Mouse (Mus musculus): Measurements from ENCODE around the gene Nxph3. TPM values are rescaled to one million over a fixed set of nuclear protein-coding genes. Genes with fewer than 3 reads are reported as not detected.

Gene Nxph3
- total and polyA plus RNA-seq, 2 experiments from 2014 or later, result 9.5 to 35.7 TPM

DNA sequence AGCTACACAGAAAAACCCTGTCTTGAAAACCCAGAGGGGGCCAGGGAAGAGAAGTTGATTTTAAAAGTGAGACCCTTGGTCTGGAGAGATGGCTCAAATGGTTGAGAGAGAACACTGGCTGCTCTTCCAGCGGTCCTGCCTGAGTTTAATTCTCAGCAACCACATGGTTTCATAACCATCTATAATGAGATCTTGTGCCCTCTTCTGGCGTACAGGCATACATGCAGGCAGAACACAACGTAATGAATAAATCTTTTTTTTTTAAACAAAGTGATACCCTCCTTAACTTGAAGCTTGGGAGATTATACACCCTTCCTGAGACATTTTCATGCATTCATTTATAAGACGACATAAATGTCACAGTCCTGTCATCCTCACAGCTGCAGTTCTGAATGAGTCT is 34.9 kb downstream of the Nxph3 start:
- H3K27ac ChIP-seq (ENCODE audit: low read depth, low read length), result no peak overlapping the region
- 84% methylated on average over 4 of the region's 4 CpGs for WGBS
- H3K4me2 ChIP-seq (ENCODE audit: low read depth), result no peak overlapping the region
- H3K9me3 ChIP-seq (ENCODE audit: low read length), result no peaks in the 10 kb centered on the region
- H3K4me1 ChIP-seq (ENCODE audit: insufficient read depth), result no peaks in the 10 kb centered on the region
- TF ChIP-seq CTCF (IDR thresholded peaks at IDR 0.05; ENCODE audit: low read depth), result peak; percentile 36
- H3K36me3 ChIP-seq (ENCODE audit: insufficient read depth), result peaks cover 14% of the 10 kb centered on the region
- ATAC-seq (no peak), DNase-seq (no peak)
- H3K9ac ChIP-seq, result no peak overlapping the region
- H3K27me3 ChIP-seq (ENCODE audit: insufficient read depth, low read length), result no peaks in the 10 kb centered on the region
- no peak overlapping the region for H3K4me3 ChIP-seq (ENCODE audit: low read depth, low read length)

DNA sequence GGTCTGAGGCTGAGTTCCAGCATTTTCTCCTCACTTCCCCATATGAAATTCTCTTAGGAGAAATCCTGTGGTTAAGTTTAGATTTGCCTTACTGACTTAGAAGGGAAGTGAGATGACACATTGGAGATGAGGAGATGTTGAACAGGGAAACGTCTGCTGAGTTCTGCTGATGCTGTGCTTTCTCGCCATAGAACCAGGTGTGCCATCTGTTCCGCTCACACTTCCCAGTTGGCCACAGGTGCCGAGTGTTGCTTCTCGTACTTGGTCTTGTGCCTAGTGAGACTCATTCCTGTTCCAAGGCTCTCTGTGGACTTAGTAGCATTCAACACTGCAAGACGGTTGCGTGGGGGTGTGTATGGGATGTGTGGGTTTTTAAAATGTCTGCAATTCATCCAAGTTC is 38.0 kb downstream of the Nxph3 start:
- Histone ChIP-seq H3K9ac (no peak overlapping the region), H3K36me3 (ENCODE audit: insufficient read depth) (peaks cover 13% of the 10 kb centered on the region), H3K27ac (ENCODE audit: low read depth, low read length) (no peak overlapping the region), H3K4me3 (ENCODE audit: low read depth, low read length) (no peak overlapping the region), H3K27me3 (ENCODE audit: insufficient read depth, low read length) (no peaks in the 10 kb centered on the region), H3K4me2 (ENCODE audit: low read depth) (no peak overlapping the region), H3K4me1 (ENCODE audit: insufficient read depth) (no peaks in the 10 kb centered on the region), H3K9me3 (ENCODE audit: low read length) (no peaks in the 10 kb centered on the region)
- peak; percentile 51 for ATAC-seq
- WGBS, result 54% methylated on average over 7 of the region's 7 CpGs
- peak; percentile 70 for DNase-seq
- TF ChIP-seq CTCF (IDR thresholded peaks at IDR 0.05; ENCODE audit: low read depth), result no peak

DNA sequence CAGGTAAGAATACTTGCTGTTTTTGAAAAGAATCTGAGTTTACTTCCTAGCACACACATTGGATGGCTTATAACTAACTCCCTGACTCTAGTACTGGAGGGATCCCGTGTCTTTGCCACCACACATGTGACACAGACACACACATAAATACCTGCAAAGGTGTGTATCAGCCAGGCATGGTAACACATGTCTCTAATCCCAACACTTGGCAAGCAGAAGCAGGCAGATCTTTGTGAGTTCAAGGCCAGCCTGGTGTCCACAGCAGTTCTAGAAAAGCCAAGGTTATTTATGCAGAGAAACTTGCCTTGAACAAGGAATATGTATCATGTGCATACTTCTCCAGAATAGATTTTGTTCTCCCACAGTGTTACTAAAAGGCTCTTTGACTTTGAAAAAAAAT is 40.9 kb downstream of the Nxph3 start:
- Histone ChIP-seq H3K9ac (no peak overlapping the region), H3K4me3 (ENCODE audit: low read depth, low read length) (no peak overlapping the region), H3K9me3 (ENCODE audit: low read length) (no peaks in the 10 kb centered on the region), H3K4me2 (ENCODE audit: low read depth) (no peak overlapping the region), H3K36me3 (ENCODE audit: insufficient read depth) (peaks cover 23% of the 10 kb centered on the region), H3K4me1 (ENCODE audit: insufficient read depth) (no peaks in the 10 kb centered on the region), H3K27me3 (ENCODE audit: insufficient read depth, low read length) (no peaks in the 10 kb centered on the region), H3K27ac (ENCODE audit: low read depth, low read length) (no peak overlapping the region)
- WGBS, result 93% methylated on average over 1 of the region's 1 CpGs
- DNase-seq, result no peak
- no peak for TF ChIP-seq CTCF (IDR thresholded peaks at IDR 0.05; ENCODE audit: low read depth)
- no peak for ATAC-seq

DNA sequence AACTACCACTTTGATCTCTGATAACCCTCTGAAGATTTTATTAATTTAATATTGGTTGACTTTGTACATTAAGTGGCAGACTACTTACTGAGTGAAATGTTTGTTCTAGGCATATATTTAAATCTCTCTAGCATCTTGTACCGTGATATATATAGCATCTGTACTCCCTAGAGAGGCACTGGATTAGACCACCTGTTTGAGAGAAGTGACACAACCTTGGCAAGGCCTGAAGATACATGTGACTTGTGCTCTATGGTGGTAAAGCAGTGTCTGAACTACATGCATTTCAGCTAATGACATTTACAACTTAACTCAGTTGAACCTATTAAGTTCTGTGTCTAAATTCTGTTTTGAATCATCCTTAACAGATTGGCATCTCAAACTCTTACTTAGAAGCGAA is 41.4 kb downstream of the Nxph3 start:
- Histone ChIP-seq H3K27me3 (ENCODE audit: insufficient read depth, low read length) (no peaks in the 10 kb centered on the region), H3K36me3 (ENCODE audit: insufficient read depth) (peaks cover 23% of the 10 kb centered on the region), H3K4me3 (ENCODE audit: low read depth, low read length) (no peak overlapping the region), H3K9ac (no peak overlapping the region), H3K27ac (ENCODE audit: low read depth, low read length) (no peak overlapping the region), H3K4me1 (ENCODE audit: insufficient read depth) (no peaks in the 10 kb centered on the region), H3K9me3 (ENCODE audit: low read length) (no peaks in the 10 kb centered on the region), H3K4me2 (ENCODE audit: low read depth) (no peak overlapping the region)
- TF ChIP-seq CTCF (IDR thresholded peaks at IDR 0.05; ENCODE audit: low read depth), result no peak
- ATAC-seq (no peak), DNase-seq (no peak)
- 70% methylated on average over 2 of the region's 2 CpGs for WGBS

DNA sequence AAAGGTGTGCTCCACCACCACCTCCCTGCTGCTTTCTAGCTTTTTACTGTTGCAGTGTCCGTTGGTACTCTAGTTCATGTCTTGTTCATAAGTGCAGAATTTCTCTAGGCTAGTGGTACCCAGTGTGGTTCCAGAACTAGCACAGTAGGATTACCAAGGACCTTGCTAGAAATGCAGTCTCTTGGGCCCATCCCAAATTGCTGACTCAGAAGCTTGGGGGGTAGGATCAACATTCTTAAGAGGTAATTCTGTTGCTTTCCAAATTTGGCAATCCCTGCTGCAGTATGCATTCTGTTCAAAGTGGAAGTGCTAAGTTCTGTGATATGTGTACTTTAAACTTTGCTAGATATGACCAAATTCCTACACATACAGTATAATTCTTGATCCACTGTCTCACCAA is 46.6 kb downstream of the Nxph3 start:
- H3K4me2 ChIP-seq (ENCODE audit: low read depth), result no peak overlapping the region
- no peak overlapping the region for H3K4me3 ChIP-seq (ENCODE audit: low read depth, low read length)
- DNase-seq (no peak), ATAC-seq (no peak)
- H3K27me3 ChIP-seq (ENCODE audit: insufficient read depth, low read length), result no peaks in the 10 kb centered on the region
- WGBS, result 94% methylated on average over 1 of the region's 1 CpGs
- no peaks in the 10 kb centered on the region for H3K4me1 ChIP-seq (ENCODE audit: insufficient read depth)
- no peak overlapping the region for H3K9ac ChIP-seq
- TF ChIP-seq CTCF (IDR thresholded peaks at IDR 0.05; ENCODE audit: low read depth), result no peak
- no peaks in the 10 kb centered on the region for H3K9me3 ChIP-seq (ENCODE audit: low read length)
- no peak overlapping the region for H3K27ac ChIP-seq (ENCODE audit: low read depth, low read length)
- H3K36me3 ChIP-seq (ENCODE audit: insufficient read depth), result peaks cover 15% of the 10 kb centered on the region

DNA sequence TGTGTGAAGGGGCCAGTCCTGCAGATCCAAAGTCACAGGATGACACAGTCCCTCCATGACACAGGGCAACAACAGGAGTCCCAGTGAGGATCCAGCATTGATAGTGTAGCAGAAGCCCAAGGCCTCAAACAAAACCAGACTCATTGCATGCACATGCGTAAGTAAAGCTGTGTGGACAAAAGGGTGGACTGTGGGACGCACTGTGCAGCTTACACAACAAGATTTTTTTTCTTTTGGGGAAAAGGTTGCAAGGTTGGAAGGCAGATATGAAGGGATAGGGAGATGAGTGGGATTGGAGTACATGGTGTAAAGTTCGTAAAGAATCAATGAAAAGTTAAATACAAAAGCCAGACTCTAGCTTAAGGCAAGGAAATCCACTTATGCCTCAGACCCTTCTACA is 52.2 kb downstream of the Nxph3 start:
- TF ChIP-seq CTCF (IDR thresholded peaks at IDR 0.05; ENCODE audit: low read depth), result no peak
- H3K27me3 ChIP-seq (ENCODE audit: insufficient read depth, low read length), result no peaks in the 10 kb centered on the region

DNA sequence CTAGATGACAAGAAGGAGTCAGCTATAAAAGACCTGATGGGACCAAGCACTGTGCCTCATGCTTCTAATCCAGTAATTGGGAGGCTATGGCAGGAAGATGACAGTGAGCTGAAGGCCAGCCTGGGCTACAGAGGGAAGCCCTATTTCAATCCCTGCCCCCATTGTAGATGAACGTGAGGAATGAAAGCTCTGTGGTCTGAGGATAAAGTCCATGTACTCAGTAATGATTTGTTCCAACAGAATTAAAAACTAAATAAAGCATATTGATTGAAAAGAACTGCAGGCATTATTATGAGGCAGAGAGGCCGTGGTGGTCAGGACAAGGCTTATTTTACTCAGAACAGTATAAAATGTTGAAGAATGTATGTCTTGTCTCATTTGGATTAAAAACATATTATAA is 53.5 kb downstream of the Nxph3 start:
- Histone ChIP-seq H3K4me3 (ENCODE audit: low read depth, low read length) (no peak overlapping the region), H3K4me1 (ENCODE audit: insufficient read depth) (no peaks in the 10 kb centered on the region), H3K36me3 (ENCODE audit: insufficient read depth) (no peaks in the 10 kb centered on the region), H3K9ac (no peak overlapping the region), H3K9me3 (ENCODE audit: low read length) (no peaks in the 10 kb centered on the region), H3K27me3 (ENCODE audit: insufficient read depth, low read length) (no peaks in the 10 kb centered on the region), H3K27ac (ENCODE audit: low read depth, low read length) (no peak overlapping the region), H3K4me2 (ENCODE audit: low read depth) (no peak overlapping the region)
- WGBS, result 75% methylated on average over 2 of the region's 2 CpGs
- no peak for ATAC-seq
- DNase-seq, result no peak
- no peak for TF ChIP-seq CTCF (IDR thresholded peaks at IDR 0.05; ENCODE audit: low read depth)

More for the DNA sequence above, 52.2 kb downstream of the Nxph3 start:
- WGBS, result 93% methylated on average over 3 of the region's 3 CpGs
- ATAC-seq (no peak), DNase-seq (no peak)
- Histone ChIP-seq H3K9me3 (ENCODE audit: low read length) (no peaks in the 10 kb centered on the region), H3K36me3 (ENCODE audit: insufficient read depth) (no peaks in the 10 kb centered on the region), H3K4me1 (ENCODE audit: insufficient read depth) (no peaks in the 10 kb centered on the region), H3K27ac (ENCODE audit: low read depth, low read length) (no peak overlapping the region), H3K9ac (no peak overlapping the region), H3K4me3 (ENCODE audit: low read depth, low read length) (no peak overlapping the region), H3K4me2 (ENCODE audit: low read depth) (no peak overlapping the region)

Other genes starting within 250 kb of the Nxph3 start
- gene Kat7, start 204.3 kb downstream of the Nxph3 start, total RNA-seq (2014; rRNA removed), result 69.0 and 78.2 TPM in 2 replicates
- 62.5 and 72.8 TPM in 2 replicates for gene Kat7, start 204.3 kb downstream of the Nxph3 start, polyA plus RNA-seq (2015; fragmentation: Nextera tagmentation; extraction: Ambion mirVana)
- gene Fam117a, start 177.6 kb downstream of the Nxph3 start, total RNA-seq (2014; rRNA removed), result 5.5 TPM in 2 replicates
- 1.0 and 1.8 TPM in 2 replicates for gene Fam117a, start 177.6 kb downstream of the Nxph3 start, polyA plus RNA-seq (2015; fragmentation: Nextera tagmentation; extraction: Ambion mirVana)
- gene Slc35b1, start 129.9 kb downstream of the Nxph3 start, total RNA-seq (2014; rRNA removed), result 103 and 109 TPM in 2 replicates
- gene Slc35b1, start 129.9 kb downstream of the Nxph3 start, polyA plus RNA-seq (2015; fragmentation: Nextera tagmentation; extraction: Ambion mirVana), result 160 and 179 TPM in 2 replicates
- gene Spop, start 100.5 kb downstream of the Nxph3 start, total RNA-seq (2014; rRNA removed), result 59.2 and 70.1 TPM in 2 replicates
- gene Spop, start 100.5 kb downstream of the Nxph3 start, polyA plus RNA-seq (2015; fragmentation: Nextera tagmentation; extraction: Ambion mirVana), result 88.7 and 213 TPM in 2 replicates
- gene Ngfr, start 73.2 kb upstream of the Nxph3 start, total RNA-seq (2014; rRNA removed), result 5.8 and 8.2 TPM in 2 replicates
- 4.5 and 6.0 TPM in 2 replicates for gene Ngfr, start 73.2 kb upstream of the Nxph3 start, polyA plus RNA-seq (2015; fragmentation: Nextera tagmentation; extraction: Ambion mirVana)
- 130 and 149 TPM in 2 replicates for gene Phb, start 152.4 kb upstream of the Nxph3 start, total RNA-seq (2014; rRNA removed)
- gene Phb, start 152.4 kb upstream of the Nxph3 start, polyA plus RNA-seq (2015; fragmentation: Nextera tagmentation; extraction: Ambion mirVana), result 192 and 197 TPM in 2 replicates
- gene Zfp652, start 198.1 kb upstream of the Nxph3 start, total RNA-seq (2014; rRNA removed), result 22.3 and 29.4 TPM in 2 replicates
- gene Zfp652, start 198.1 kb upstream of the Nxph3 start, polyA plus RNA-seq (2015; fragmentation: Nextera tagmentation; extraction: Ambion mirVana), result 11.5 and 16.5 TPM in 2 replicates
- 1.9 and 2.5 TPM in 2 replicates for gene B130006D01Rik, start 209.0 kb upstream of the Nxph3 start, total RNA-seq (2014; rRNA removed)
- 0.10 and 0.47 TPM in 2 replicates for gene B130006D01Rik, start 209.0 kb upstream of the Nxph3 start, polyA plus RNA-seq (2015; fragmentation: Nextera tagmentation; extraction: Ambion mirVana)

All from forebrain, postnatal 0 days (tissue).